Mouse (Mus musculus): ENCODE data around the gene Fgd3.

The Fgd3 gene

DNA sequence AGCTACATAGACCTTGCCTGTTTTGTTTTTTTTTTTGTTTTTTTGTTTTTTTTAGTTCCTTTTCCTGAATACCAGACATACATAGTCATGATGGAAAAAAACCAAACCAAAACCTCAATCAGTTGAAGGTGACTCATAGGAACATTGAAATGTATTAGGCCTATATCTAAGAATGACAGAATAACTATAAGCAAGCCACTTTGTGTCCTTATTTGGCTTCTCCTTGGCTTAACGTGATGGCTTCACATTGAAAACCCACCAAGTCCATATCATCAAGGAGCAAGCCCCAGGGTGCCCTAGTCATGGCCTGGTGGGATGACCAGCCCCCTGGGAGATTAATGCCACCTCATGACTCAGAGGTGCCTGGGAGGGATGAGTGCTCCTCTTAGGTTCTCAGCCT, 19.3 kb downstream of the Fgd3 start:
- no peak for DNase-seq

DNA sequence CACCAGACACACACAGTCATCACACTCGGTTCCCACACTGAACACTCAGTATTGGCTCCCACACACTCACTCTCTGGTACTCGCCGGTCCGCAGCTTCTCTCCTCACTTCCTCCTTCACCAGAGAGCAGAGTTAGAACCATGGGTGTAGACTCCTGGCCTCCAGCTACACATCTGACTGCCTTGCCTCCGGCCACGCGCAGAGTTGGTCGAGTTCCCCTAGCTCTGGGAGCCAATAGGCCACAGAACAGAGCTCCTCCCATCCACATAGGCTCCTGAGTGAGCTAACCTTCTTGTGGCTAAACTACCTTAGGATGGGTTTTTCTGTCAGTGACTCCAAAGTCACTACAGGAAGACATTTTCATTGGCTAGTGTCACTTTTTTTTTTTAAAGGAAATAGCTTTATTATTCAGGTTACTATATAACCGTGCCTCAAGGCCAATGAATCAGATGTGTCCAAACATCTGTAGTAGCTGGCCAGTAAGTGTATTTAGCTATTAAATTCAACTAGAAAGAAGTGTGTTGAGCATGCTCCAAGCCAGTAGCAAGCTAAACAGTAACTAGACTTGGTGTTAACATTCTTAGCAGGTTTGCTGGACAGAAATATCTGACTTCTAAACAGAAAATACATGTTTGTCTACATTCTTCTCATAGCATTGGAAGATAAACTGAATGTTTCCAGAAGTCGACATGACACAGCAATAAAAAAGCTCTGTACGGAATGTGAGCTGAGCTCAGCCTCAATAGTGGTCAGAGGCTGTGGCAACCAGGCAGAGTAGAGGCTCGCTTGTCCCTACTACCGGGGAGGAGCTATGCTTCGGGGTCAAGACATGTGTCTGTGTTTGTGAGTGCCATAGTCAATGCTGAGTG, 21.4 kb downstream of the Fgd3 start:
- DNase-seq = peak; percentile 76

DNA sequence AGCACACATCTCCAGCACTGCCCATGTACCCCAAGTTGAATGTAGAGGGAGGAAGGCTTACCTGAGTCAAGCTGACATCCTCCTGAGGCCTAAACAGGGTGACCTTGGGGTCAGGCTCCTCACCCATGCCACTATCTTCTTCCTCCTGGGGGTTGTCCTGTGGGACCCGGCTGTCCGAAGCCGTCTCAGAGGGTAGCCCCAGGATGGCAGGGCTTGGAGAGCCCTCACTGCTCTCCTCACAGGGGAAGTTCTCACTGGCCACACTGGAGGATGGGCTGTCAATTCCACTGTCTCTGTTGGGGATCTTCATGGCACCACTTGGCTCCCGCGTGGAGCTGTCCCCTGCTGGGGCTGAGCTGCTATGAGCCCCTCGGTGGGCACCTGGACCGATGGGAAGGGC, 23.8 kb downstream of the Fgd3 start:
- DNase-seq = no peak

DNA sequence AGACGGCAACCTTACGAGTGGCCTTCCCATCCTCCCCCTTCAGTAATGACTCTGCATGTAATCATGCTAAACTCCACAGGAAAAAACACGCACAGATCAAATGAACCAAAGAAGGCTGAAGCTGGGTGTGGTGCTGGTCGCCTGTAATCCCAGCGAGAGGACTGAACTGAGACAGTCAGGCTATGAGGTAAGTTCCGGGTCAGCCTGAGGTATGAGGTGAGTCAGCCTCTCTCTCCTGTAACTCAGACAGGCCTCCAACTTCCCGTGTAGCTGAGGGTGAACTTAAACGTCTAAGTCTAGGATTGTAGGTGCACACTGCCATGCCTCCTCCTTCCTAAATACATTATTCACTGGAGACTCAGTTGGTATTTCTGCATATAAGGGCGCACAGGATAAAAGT, 26.0 kb downstream of the Fgd3 start:
- DNase-seq = no peak

DNA sequence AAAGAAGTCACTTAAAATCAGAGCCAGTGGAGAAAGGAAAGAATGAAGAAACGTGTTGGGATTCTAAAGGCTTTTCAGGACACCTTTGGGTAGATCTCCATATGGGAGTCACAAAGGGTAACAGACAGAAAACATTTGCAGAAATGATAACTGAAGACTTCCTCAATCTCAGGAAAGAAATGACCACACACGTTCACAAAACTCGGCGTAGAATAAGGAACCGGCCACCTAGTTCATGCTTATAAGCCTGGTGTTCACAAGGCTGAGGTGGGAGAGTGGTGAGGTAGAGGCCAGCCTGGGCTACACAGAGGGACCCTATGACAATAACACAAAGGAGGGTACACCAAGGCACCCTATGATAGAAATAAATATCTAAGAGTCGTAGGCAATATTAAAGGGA, 28.2 kb downstream of the Fgd3 start:
- no peak for DNase-seq

DNA sequence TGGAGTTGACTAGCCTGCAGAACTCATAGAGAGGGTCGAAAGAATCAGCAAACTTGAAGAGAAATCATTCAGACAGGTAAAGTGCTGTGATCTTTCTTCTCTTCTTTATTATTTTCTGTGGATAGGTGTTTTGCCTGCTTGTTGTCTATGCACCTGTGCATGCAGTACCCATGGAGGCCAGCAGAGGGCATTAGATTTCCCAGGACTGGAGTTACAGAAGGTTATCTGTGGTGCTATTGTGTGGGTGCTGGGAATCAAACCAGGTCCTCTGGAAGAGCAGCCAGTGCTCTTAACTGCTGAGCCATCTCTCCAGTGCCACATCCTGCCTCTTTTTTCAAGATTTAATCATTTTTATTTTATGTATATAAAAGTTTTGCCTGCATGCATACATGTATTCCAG, 28.7 kb downstream of the Fgd3 start:
- DNase-seq = no peak

DNA sequence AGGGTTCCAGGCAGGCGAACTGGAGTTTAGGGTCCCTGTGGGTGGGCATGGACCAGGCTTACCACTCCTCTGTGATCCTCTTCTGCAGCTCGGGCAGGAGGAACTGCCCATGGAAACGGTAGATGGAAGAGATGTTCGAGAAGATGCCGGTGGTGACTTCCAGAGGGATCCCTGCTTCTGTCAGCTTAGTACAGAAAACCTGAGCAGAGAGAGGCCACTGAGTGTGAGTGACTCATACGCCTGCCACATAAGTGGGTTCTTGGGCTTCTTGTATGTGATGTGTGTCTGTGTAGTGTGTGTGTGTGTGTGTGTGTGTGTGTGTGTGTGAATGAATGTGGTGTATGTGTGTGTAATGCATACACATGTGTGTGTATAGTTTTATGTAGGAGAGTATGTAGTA, 32.9 kb downstream of the Fgd3 start:
- DNase-seq = no peak

DNA sequence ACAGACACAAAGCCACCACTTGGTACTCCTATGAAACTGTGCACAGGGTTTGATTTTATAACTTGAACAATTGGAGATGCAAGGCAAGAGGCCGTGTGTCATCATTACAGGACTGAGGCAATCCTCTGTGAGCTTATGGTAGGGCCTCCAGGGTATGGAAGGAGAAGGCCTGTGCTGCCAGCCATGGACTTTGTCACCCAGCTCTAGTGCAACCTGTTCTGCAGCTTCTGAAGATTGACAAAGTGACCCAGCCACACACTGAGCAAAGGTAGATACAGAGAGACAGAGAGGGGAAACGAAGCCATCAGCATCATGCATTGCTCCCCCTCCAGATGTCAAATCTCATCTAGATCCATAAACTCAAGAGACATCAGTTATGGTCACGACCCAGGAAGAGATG, 33.4 kb downstream of the Fgd3 start:
- no peak for DNase-seq

DNA sequence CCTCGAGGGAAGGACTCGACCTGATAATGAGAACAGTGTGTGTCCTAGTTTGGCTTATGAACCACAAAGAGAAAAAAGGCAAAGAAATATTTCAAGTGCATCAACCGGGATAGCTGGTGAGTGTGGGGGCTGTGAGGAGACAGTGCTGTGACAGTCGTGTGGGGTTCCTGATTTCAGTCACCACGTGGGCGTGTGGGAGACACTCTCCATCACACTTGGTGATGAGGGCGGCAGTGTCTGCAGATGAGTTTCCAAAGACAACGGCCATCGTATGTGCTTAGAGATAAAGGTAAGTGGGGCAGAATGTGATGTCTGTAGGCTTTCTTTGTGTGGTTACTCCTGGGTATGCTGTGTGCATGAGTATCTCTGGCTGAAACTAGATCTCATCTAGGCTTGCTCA, 36.4 kb downstream of the Fgd3 start:
- no peak for DNase-seq

DNA sequence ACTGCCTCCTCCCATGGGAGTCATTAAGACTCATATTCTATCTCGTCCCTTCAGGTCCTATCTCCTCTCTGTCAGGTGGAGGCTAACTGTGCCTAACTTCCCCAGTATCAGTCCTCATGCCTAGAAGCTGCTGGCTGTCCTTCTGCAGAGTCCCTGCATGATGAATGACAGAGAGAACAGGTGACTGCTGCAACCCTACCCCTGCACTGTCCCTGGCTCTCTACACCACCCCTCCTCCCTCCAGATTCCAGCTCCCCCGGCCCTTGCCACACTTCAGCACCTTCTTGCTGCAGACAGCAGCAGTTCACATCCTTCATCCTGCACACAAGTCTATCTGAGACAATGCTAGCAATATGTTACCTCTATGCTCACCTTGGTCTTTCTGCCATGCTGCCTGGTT, 37.9 kb downstream of the Fgd3 start:
- DNase-seq = no peak

DNA sequence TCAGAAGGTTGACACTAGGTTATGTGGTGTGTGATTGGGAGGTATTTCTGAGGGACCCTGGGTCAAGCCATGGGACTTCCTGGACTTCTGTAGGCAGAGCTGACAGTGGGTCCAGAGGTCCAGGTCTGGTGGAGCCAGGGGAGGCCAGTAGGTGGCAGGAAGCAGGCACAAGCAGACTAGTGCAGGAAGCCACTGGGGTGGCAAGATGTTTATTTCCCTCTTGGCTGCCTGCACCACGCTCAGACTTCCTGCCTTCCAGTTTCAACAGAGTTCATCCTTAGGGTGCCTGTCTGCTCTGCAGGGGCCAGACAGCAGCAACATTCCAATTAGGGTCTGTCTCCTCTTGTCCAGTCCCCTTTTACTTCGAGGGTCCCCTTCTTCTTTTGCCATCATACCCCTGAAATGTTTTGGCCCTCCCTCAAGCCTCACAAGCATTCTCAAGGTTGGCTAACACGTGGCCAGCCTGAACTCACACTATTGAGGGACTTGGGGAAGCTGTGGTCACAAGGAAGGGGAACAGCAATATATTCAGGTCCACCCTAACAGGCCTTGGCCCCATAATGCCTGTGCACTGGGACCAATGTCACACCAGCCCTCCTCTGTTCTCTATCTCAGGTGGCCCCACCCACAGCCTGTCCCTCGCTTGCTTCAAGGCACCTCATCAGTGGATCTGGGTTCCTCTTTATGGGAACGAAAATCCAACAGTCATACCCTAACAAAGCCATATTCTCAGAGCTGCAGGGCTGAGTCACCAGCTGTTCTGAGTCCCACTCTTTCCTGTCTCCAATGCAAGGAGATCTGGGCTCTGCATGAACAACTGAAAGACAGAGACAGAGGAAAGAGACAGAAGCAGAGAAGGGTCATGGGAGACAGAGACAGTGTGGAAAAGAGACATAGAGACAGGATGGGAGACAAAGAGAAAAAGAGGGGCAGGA, 48.0 kb downstream of the Fgd3 start:
- no peak for DNase-seq

DNA sequence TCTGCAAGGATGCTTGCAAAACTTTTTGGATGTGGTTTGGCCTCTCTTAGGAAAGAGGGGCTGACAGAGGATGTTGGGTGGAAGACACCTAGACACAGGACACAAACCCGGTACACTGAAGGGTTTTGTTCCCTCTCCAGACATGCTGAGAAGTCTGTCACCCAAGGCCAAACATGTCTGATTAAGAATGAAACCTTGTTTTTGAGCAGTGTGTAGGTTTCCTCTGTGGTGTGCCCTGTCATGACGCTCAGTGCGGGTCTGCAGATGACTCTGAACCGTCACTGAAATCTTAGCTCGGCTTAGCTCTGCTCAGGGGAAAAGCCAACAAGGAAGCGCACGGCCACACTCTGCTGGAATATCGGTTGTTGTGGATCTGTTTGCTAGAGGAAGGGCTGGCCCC, 49.6 kb downstream of the Fgd3 start:
- no peak for DNase-seq

DNA sequence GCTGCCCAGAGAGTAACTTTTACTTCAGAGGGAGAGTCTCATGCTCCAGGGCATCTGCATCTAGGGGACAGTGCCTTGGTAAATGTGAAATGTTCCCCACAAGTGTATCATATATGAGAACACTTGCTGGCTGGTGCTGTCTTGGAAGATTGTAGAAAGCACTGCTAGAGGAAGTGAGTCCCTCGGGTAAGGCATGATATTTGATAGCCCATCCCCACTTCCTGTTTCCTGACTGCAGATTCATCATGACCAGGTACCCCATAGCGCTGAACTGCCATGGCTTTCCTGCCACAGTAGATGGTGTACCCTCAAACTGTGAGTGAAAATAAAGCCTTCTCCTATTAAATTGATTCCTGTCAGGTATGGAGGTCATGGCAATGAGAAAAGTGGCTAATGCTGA, 52.5 kb downstream of the Fgd3 start:
- no peak for DNase-seq

DNA sequence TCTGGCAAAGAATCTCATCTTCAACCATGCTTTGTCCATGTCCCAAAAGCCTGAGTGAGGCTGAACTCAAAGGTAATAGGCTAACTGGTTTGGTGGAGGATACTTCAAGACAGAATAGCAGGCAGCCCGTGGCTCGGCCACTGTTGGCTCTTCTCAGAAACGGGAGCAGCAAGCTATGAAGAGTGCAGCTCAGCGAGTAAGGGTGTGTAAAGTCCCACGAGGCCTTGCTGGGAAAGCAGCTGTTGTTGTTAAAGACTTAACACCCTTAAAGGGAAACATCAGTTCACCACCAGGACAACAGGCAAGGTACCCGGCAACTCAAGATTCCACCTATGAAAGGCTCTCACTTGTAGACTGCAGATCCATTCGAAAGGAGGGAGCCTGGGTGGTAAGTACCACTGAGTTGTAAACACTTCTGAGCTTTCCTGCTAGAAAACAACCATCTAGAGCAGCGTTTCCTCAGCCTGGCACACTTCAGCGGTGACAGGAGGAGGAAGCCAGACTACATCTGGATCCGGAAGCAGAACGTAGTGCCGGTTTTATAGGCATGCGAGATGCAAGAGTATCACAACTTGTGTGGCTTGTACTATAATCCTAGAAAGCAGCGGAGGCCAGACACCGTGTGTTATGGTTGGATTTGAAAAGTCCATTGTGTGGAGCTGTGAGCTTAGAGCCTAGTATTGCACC, 59.9 kb downstream of the Fgd3 start:
- DNase-seq = no peak

DNA sequence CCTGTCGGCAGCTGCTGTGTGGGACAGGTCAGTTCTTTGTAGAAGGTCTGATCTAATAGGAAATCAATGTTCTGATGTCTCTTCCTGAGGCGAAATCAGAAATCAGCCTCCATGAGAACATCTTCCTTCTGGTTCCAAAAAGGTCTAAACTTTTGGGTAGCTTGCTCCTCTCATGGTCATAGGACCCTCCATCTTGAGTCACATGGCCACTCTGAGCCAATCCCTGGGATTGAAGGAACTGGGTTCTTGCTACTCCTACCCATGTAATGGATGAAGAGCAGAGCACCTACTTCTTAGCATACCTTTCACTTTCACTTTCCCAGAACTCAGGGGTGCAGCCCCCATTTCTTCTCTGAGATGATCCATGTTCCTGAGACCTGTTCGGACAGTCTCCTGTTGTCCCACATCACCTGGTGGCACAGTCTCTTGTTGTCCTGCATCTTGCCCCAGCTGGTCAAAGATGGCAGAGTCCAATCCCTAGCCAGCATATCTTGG, 62.2 kb downstream of the Fgd3 start:
- no peak for DNase-seq

DNA sequence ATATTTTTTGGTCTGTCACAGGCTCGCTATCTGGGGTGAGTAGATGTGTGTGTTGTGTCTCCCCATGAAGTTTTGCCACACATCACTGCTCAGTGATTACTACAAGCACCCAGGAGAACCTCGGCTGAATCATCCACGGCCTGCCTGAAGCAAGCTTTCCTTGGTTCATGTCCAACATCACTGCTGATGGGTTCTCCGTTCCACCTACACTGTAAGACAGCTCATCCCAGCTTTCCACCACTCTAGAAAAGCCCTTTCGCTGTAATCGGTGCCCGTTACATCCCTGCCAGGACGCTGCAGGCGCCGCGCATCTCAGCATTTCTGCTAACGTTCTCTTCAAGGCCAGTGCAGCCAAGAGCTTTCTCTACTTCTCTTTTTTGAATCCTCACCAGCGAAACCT, 67.4 kb downstream of the Fgd3 start:
- DNase-seq = no peak

DNA sequence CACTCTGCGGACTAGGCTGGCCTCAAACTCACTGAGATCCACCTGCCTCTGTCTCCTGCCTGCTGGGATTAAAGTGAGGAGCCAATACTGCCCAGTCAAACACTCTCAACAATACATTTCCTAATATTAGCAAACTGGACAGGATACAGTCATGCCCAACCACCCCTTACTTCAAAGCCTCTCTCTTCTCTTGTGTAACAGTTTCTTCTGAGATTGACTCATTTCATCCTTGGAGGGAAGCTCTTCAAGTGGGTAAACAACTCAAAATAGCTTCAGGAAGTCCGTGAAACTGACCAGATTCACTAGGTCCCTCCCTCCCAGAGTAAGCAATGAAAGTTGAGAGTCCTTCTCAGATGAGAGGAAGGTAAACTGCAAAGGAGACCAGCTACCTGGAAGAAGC, 68.0 kb downstream of the Fgd3 start:
- no peak for DNase-seq

DNA sequence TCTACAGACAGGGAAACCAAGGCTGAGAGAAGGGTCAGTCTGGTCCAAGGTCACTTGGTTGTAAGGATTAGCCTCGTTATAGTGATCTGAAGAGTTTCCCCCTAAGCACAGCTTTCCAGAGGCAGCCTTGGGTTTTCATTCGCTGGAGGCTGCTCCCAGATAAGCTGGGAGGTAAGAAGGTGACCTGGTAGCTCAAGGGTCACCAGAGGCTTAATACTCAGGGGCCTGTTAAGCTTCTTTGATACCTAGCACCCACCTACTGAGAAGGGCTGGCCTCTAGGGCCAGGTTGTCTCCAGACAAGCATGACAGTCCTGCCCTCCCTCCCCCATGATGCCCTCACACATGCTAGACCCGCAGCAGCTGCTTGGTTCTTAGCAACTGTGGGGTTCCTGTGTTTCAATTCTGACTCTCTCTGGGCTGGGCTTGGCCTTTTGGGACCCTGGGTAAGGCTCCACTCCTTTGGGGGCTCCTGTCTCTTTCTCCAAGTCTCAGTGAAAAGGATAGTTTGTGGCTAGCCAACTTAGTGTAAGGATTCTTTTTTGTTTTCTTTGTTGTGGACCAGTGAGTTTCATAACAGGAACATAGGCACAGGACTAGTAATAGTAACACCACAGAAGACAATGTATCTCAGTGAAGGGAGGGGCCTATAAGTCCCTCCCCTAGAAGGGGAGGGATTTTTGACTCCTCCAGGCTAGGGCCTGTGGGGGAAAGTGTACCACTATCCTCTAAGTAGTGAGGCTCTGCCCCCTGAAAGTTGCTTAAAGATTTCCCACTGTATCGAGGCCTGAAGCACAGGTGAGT, 69.2 kb downstream of the Fgd3 start:
- no peak for DNase-seq

DNA sequence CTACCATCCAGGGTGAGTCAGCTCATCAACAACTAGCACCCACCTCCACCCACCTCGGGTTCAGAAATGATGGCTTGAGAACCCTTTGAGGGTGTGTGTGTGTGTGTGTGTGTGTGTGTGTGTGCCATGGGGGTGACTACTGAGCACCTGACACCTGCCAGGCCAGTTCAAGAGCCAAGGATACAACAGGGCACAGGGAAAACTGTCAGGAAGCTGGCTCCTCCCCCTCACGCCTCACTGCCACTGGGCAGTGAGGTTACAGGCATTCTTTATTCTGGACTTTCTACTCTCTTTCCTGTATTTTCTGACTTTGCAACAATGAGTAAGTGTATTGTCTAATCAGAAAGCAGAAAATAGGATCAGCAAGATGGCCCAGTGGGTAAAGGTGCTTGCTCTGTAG, 70.5 kb downstream of the Fgd3 start:
- peak; percentile 89 for DNase-seq

DNA sequence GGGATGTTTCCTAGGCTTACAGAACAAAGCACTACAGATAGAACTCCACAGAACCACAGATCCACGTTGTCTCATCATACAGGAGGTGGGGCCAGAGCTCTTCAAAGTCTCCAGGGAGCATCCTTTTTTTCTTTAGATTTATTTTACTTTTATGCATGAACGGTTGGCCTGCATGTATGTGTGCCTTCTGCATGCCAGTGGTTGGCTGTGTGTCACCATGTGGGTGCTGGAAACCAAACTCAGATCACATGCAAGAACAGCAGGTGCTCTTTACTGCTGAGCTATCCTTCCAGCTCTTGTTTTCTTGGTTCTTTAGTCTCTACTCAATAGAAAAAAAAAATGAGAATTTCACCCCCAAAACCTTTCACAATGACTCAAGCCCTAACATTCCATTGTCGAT, 71.2 kb downstream of the Fgd3 start:
- DNase-seq = no peak

DNA sequence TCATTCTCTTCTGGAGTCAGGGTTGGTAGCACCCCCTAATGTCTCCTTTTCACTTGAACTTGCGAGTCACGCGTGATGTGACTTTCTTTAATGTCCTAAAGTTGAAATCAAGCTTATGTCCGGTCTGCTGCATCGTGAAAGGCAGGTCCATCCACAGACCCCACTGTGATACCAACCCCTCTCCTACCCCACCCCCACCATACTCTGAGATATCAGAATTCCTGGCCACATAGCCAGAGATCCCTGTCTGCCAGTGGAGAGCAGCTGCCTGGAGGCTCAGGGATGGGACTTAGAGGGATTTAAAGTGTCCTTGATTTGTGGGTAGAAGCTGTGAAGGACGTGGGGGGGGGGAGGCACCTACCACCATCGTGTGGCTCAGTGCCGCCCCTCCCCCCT, 71.6 kb downstream of the Fgd3 start, which contains the start of gene Susd3:
Gene Susd3, minus strand, starts transcription at position 240 of the 396 bp plus-strand sequence.
- DNase-seq = no peak

DNA sequence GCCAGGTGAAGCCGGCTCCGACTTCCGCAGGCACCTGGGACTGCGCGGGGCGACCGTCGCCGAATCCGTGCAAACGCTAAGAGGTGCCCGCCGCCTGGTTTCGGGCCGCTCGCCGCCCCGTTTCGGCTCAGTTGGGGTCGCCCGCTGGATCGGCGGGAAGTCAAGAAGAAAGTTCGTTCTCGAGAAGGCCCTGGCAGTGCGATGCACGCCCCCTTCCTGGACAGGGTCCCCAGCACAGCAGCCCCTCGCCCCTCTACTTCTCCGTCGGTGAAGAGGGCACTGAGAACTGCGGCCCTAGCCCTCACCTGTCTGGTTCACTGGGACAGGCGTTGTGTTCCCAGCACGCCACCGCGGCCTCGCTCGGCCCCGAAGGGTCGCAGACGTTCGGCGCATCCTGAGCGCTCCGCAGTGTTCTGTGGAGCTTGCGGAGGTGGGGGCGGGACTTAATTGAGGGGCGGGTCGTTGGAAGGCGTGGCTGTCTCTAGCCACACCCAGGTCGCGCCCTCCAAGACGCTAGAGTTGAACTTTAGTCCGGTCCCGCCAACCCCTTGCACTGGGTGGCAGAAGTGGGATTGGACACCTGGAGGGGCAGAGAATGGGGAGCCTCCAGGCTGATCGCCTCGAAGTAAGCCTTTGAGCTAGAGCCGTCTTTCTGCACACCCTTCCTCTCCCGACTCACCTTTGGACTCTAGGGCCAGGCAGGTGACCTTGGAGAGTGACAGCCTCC, 72.2 kb downstream of the Fgd3 start:
- peak; percentile 81 for DNase-seq
